Mouse (Mus musculus) lung, embryonic 16.5 days (tissue): ENCODE results near the gene Gm4131. TPM values are rescaled to one million over a fixed set of nuclear protein-coding genes. Genes with fewer than 3 reads are reported as not detected.

ENCODE experiments used
- ATAC-seq: fragments of 200-750 bp; cut with Nextera tagmentation; 2 replicates; pipeline ENCODE4 v1.8.0; 2017; ENCODE audit warnings: low read depth, mild to moderate bottlenecking, moderate library complexity
- H3K27ac ChIP-seq: fragments of 300-500 bp; sonication (generic); 2 replicates; pipeline ENCODE4 v1.5.1; 2014; ENCODE audit warnings: mild to moderate bottlenecking, control low read depth, low read length
- H3K27me3 ChIP-seq: fragments of 300-500 bp; sonication (generic); 2 replicates; pipeline ENCODE4 v1.6.1; 2014; ENCODE audit warnings: low read depth, low read length, mixed read lengths; ENCODE audit not compliant: control insufficient read depth, insufficient read depth
- H3K36me3 ChIP-seq: fragments of 300-500 bp; sonication (generic); 2 replicates; pipeline ENCODE4 v1.6.1; 2014; ENCODE audit warnings: low read length; ENCODE audit not compliant: control insufficient read depth, insufficient read depth
- H3K4me1 ChIP-seq: fragments of 300-500 bp; sonication (generic); replicated peaks from 2 replicates; pipeline ENCODE4 v1.6.1; 2014; ENCODE audit warnings: low read length, mixed read lengths; ENCODE audit not compliant: control insufficient read depth, insufficient read depth
- H3K4me2 ChIP-seq: fragments of 300-500 bp; sonication (generic); 2 replicates; pipeline ENCODE4 v1.6.1; 2014; ENCODE audit warnings: low read depth, low read length, control low read depth
- H3K4me3 ChIP-seq: fragments of 300-500 bp; sonication (generic); 2 replicates; pipeline ENCODE4 v1.5.1; 2014; ENCODE audit warnings: mild to moderate bottlenecking, low read length, control low read depth
- H3K9ac ChIP-seq: fragments of 300-500 bp; sonication (generic); 2 replicates; pipeline ENCODE4 v1.6.1; 2014; ENCODE audit warnings: low read length, control low read depth
- H3K9me3 ChIP-seq: fragments of 300-500 bp; sonication (generic); 2 replicates; pipeline ENCODE4 v1.6.1; 2016; ENCODE audit warnings: low read length; ENCODE audit not compliant: control insufficient read depth
- WGBS: fragments of 180-500 bp; shearing (Covaris S2); extraction: QIAGEN DNeasy Blood & Tissue Kit; methylation state at CpG from one replicate; pipeline ENCODE4 v1.1.7; 2014; 5-methylcytosine and 5-hydroxymethylcytosine counted together
- polyA plus RNA-seq: library from polyadenylated mRNA; unstranded; fragments of >200 nt; fragmentation: Nextera tagmentation; extraction: Ambion mirVana; gene quantifications from 2 replicates; pipeline ENCODE4 v1.2.1, GENCODE M21; 2015

The Gm4131 gene
- polyA plus RNA-seq, 1 experiment from 2014 or later: not detected

- no peak overlapping the region for H3K9ac ChIP-seq
- peak; percentile 83; the same call in 1 of the 2 replicates for ATAC-seq
- WGBS: 17% methylated on average over 1 of the region's 1 CpGs
- no peak overlapping the region for H3K4me2 ChIP-seq
- no peak overlapping the region for H3K4me3 ChIP-seq
- H3K36me3 ChIP-seq: no peaks in the 10 kb centered on the region
- H3K27ac ChIP-seq: peak overlapping the region; percentile 34; the same call in 1 of the 2 replicates
- H3K27me3 ChIP-seq: no peaks in the 10 kb centered on the region
- H3K9me3 ChIP-seq: no peaks in the 10 kb centered on the region
- H3K4me1 ChIP-seq: peaks cover 6% of the 10 kb centered on the region
Observed at GRCm38 (mm10) chr14:62416742-62417134, 150.0 kb downstream of the Gm4131 start.

DNA sequence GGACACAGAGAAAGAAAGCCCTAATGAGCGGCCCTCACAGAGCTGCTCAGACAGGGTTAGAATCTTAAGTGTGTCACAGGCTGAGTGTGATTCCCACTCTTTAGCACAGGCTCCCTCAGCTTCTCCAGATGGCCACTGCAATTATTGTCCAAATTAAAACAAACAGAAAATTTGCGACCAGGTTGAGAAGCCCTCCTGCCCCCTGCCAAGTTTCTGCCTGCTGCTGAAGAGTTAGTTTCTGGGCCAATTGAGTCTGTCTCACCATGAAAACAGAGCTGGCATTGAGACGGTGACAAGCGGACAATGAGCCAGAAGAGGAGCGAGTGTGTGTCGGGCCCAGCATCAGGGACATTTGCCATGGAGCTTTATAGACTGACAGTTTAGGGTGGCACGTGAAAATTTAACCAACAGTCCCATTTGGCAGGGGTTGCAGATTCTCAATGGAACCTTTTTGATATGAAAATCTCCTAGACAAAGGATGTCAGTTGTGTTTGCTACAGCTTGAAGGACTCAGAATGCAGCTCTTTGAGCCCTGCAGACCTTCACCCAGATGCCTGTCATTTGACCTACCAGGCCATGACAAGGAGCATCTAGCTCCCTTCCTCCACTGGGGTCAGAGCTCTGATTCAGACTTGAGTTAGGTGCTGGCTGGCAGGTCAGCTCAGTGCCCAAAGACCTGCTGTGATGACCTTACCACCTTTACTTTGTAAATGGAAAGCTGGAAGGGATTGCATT lies 150.5 kb downstream of the Gm4131 start:
- Histone ChIP-seq H3K4me3 (no peak overlapping the region), H3K27me3 (no peaks in the 10 kb centered on the region), H3K36me3 (no peaks in the 10 kb centered on the region), H3K9me3 (no peaks in the 10 kb centered on the region), H3K9ac (no peak overlapping the region), H3K4me2 (no peak overlapping the region), H3K27ac (peak overlapping the region; percentile 34; the same call in 1 of the 2 replicates), H3K4me1 (peaks cover 6% of the 10 kb centered on the region)
- no peak for ATAC-seq
- 56% methylated on average over 7 of the region's 7 CpGs for WGBS

Other genes with a start within 250 kb of the Gm4131 start
- gene Gucy1b2, start 110.6 kb downstream of the Gm4131 start, polyA plus RNA-seq: 0.13 and 0.31 TPM in 2 replicates
- 5.9 and 7.3 TPM in 2 replicates for gene Fam124a, start 11.2 kb downstream of the Gm4131 start, polyA plus RNA-seq
- not detected in 2 replicates for gene Serpine3, start 96.7 kb upstream of the Gm4131 start, polyA plus RNA-seq
- gene Ints6, start 194.2 kb upstream of the Gm4131 start, polyA plus RNA-seq: 19.8 and 24.9 TPM in 2 replicates